Mouse (Mus musculus) left cerebral cortex, postnatal 4 days (tissue): ENCODE results near the gene Zfp385a. TPM values are rescaled to one million over a fixed set of nuclear protein-coding genes. Genes with fewer than 3 reads are reported as not detected.
A peak's percentile ranks its signal among the peaks of the same experiment; 100 is the strongest.

Experiments
- DNase-seq: peaks from one replicate; pipeline ENCODE4 v3.0.0-alpha.2; 2022
- intact Hi-C: fragments of 180-260 bp; cut with DNase I; formaldehyde crosslinking; loops from one replicate; pipeline ENCODE4 v1.15.1; 2025
- total RNA-seq, 2 experiments: library from RNA; stranded (reverse); gene quantifications; 2 replicates each; pipeline ENCODE4 v1.2.3; 2021

Gene Zfp385a
- total RNA-seq, 2 experiments from 2014 or later = 47.8 to 52.7 TPM

GRCm38 (mm10) chr15:103364761-103365160 is 24.9 kb upstream of the Zfp385a start:
- intact Hi-C loops = no loop called here
- no peak for DNase-seq

DNA sequence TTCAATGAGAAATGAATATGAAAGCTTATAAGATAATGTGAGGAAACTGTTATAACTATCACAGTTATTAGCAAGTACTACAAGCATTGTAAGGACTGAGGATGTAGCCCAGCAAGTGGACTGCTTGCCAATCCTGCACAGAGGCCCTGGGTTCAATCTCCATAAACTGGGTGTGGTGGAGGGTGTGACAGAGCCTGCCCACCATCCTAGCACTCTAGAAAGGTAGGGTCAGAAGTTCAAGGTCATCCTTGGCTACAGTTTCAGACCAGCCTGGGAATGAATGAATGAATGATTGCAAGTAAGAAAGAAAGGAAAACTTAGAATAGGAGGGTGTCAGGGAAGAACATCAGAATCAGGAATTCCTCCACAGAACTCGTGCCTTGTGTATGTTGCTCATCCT is 23.9 kb upstream of the Zfp385a start:
- DNase-seq = no peak
- intact Hi-C loops = no loop called here

DNA sequence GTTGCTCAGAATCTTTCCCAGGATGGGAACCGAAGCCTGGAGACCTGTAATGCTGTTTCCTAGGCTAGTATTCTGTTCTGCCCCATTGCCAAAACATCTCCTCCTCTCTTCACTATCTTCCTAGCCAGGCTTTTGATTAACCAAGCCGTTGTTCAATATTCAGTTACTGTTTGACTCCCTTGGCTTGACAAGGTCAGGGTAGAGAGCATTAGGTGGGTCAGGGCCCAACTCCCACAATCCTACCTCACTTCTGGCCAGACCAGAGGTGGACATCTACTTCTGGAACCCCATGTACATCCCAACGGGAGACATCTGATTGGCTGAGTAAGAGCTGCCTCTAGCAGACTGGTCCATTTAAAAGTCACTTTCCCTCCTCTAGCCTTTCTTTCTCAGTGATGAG is 23.1 kb upstream of the Zfp385a start:
- intact Hi-C loops = no loop called here
- DNase-seq = no peak

DNA sequence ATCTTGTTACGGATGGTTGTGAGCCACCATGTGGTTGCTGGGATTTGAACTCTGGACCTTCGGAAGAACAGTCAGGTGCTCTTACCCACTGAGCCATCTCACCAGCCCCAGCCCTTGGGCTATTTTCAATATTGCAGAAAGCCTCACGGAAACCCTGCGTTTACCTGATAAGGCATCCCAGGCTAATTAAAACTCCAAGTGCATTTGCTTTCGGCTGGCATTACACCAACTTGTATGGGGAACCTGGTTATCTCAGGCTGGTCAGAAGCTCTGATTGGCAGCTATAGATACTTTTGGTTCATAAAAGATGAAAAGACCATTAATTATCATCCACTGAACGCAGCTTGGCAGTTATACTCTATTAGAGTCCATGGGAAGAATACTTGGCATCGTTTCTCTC is 22.4 kb upstream of the Zfp385a start:
- intact Hi-C loops = no loop called here
- DNase-seq = no peak

GRCm38 (mm10) chr15:103361269-103361668 is 21.4 kb upstream of the Zfp385a start:
- intact Hi-C loops = no loop called here
- DNase-seq = no peak

GRCm38 (mm10) chr15:103359869-103360602 is 20.1 kb upstream of the Zfp385a start:
- intact Hi-C loops = no loop called here
- peak; percentile 86 for DNase-seq

DNA sequence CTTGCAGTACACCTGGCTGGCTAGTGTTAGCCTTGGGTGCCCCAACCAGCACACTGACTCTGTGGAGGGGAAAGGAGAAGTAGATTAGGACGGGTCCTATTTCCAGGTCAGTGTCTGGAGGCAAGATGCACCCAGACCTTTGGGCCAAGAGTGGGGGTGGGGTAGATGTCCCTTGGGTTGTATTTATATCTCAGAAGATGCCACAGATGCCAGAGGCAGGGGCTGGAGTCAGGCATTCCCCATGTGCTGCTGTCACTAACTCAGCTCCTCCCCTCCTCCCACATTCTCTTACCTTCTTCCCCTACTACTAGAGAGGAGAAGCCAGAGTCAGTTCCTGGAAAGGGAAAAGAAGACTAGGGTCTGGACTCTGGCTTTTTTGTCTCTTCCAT is 19.2 kb upstream of the Zfp385a start:
- no peak for DNase-seq
- intact Hi-C loops = no loop called here

- DNase-seq = no peak
- intact Hi-C loops = no loop called here
These were observed 18.6 kb upstream of the Zfp385a start for GRCm38 (mm10) chr15:103358278-103359121.

GRCm38 (mm10) chr15:103357817-103358216 is 17.9 kb upstream of the Zfp385a start:
- intact Hi-C loops = no loop called here
- DNase-seq = no peak

DNA sequence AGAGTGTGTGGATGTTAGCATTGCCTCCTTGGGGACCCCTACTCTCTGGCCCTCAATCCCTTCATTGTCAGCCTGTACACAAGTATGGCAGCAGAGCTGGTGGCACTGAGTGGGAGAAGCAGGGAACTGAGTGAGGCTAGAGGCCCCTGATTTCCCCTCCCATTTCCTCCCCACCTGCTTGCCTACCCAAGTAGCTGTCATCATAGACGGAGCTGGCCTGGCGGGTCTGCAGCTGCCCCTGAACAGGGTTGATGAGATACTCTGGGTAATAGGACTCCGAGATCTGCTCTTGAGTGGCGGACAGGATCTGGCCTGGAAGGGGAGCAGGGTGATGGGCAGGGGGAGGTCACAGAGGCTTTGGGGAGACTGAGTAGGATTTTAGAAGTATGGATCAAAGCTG is 16.2 kb upstream of the Zfp385a start:
- intact Hi-C loops = no loop called here
- no peak for DNase-seq

DNA sequence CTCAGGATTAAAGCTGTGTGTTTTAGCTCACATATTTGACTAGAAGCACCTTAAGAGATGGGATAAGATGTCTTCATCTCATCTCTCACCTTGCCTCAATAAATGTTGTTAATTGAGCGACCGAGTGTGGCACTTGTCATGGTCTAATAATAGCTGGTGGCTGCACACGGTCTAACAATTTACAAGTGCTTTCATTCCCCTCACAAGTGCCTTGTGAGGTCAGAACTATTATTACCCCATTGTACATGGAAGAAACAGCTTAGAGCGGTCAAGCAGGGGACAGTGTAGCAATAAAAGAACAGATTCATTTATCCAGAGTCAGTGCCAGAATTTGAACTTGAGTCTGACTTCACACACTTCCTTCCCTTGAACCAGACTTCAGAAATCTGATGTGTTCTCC is 15.5 kb upstream of the Zfp385a start:
- DNase-seq = no peak
- intact Hi-C loops = no loop called here

DNA sequence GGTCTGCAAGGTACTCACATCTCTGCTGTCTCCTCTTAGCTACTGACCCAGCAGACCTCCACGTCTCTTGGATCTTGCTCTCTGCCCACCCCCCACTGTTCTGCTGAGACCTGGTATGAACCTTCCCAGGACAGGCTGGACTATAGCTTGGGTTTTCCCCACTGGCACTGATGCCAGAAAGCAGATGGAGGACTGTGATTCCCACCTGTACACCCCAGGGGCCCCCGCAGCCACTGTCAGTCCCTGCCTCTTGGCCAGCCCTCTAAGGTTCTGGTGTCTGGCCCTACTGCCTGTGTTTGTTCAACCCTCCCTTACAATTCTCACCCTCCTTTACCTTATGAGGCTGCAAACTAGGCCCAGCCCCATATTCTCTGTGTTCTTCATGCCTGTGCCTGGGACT is 14.8 kb upstream of the Zfp385a start:
- intact Hi-C loops = no loop called here
- no peak for DNase-seq

GRCm38 (mm10) chr15:103353511-103354256 is 13.8 kb upstream of the Zfp385a start:
- intact Hi-C loops = no loop called here
- no peak for DNase-seq

- intact Hi-C loops = no loop called here
- peak; percentile 64 for DNase-seq
These were observed 13.0 kb upstream of the Zfp385a start for GRCm38 (mm10) chr15:103352856-103353255.

DNA sequence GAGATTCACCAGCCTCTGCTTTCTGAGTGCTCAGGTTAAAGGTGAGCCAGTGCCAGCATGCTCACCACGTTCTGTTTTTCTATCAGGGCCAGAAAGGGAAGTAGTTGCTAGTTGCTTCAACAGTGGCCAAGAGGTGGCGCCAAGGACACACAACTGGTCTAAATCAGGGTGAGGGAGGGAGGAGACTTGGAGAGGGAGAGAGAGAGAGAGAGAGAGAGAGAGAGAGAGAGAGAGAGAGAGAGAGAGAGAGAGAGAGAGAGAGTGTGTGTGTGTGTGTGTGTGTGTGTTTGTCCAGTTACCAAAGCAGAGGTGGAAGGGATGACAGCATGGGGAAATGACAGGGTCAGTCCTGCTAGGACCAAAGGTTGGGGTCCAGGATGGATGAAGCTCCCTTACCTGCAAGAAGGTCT is 7.4 kb upstream of the Zfp385a start:
- intact Hi-C loops = no loop called here

GRCm38 (mm10) chr15:103345789-103346188 is 5.9 kb upstream of the Zfp385a start:
- no peak for DNase-seq
- intact Hi-C loops = no loop called here

More for the DNA sequence above, 7.4 kb upstream of the Zfp385a start:
- DNase-seq = peak; percentile 77

DNA sequence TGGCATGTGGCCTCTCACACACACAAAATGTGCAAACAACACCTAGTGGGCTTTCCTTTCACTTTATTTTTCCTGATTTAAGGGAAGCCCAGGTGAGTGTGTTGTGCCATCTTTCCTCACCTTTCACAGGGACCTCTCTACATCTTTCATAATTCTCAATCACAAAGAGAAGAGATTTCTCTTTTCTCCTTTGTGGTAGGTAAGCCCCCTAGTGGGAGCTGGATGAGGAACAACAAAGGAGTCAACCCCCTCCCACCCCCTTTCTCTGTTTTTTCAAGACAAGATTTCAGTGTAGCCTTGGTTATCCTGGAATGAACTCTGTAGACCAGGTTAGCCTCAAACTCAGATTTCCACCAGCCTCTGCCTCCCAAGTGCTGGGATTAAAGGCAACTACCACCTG is 3.7 kb upstream of the Zfp385a start:
- intact Hi-C loops = no loop called here

GRCm38 (mm10) chr15:103343008-103343407 is 3.1 kb upstream of the Zfp385a start:
- DNase-seq = no peak
- intact Hi-C loops = no loop called here

More for the DNA sequence above, 3.7 kb upstream of the Zfp385a start:
- DNase-seq = no peak

DNA sequence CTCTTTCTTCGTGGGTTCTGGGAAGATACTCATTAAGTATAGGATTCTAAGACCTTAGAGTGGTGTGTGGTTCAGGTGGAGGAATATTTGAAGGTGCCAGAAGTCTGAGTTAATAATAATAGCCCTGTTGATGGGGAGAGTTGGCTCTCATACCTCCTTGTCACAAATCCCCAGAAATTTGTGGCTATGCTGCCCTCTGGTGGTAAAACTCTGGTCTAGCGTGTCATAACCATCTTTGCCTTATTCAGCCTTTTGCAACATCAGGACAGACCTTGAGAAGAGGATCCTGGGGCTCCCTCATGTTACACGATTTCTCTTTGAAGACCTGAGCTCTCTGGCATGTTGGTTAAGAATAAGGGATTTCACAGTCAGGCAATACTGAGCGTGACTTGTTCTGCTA is 2.5 kb upstream of the Zfp385a start:
- DNase-seq = peak; percentile 73
- intact Hi-C loops = no loop called here

- DNase-seq = no peak
- intact Hi-C loops = no loop called here
These were observed 1.7 kb upstream of the Zfp385a start for GRCm38 (mm10) chr15:103341547-103341946.

GRCm38 (mm10) chr15:103340786-103341185 is 893 bp upstream of the Zfp385a start:
- DNase-seq = no peak
- intact Hi-C loops = no loop called here
